Mouse (Mus musculus): Measurements from ENCODE around the gene Cse1l. TPM values are rescaled to one million over a fixed set of nuclear protein-coding genes. Genes with fewer than 3 reads are reported as not detected.
A peak's percentile ranks its signal among the peaks of the same experiment; 100 is the strongest.

Gene Cse1l
- total RNA-seq, 2 experiments from 2014 or later = 137 to 146 TPM

DNA sequence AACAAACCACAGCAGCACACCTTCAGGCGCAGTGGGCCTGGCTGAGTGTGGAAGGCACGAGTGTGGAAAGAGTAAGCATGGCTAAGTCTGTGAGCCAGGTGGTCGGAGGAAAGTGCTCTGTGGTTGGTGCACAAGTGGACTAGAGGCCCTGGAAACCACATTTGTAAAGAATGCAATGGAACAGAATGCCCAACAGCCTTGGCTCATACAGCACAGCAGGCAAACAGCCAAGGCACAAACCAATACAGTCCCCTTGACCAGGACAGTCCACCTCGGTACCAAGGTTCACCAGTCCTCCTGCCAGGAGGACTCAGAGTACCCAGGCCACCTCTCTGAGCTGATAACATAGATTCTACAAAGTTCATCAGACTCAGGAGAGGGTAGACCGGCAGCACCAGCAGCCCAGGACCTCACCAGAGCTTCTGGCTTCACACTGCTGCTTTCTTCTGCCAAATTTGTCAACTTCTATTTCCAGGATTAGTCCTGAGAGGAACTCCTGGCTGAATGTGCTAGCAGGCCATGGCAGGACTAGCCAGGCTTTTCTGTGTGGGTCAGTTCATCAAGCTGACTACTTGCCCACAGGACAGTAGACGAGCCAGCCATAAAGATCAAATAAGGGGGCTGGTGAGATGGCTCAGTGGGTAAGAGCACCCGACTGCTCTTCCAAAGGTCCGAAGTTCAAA, 54.9 kb downstream of the Cse1l start:
- ATAC-seq (replicated peaks; ENCODE audit: low FRiP score, low TSS enrichment, poor library complexity, severe bottlenecking) = no peak

DNA sequence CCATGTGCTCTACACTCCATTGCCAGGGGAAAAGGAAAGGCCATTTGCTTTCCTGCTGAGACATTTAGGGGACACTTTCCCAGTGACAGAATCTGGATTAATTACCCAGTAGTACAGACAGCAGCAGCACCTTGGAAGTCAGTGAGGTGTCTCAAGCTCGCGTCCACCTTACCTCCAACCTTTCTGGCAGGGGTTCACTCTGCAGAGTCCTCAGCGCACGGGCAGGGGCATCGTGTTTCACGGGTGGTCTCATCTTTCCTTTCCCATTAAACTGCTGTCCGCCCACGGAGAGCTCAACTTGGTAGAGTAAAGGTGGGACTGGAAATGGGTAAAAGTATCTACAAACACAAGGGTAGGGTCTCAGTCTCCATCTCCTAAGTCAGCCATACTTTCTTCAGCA, 57.4 kb downstream of the Cse1l start:
- ATAC-seq (replicated peaks; ENCODE audit: low FRiP score, low TSS enrichment, poor library complexity, severe bottlenecking) = no peak

DNA sequence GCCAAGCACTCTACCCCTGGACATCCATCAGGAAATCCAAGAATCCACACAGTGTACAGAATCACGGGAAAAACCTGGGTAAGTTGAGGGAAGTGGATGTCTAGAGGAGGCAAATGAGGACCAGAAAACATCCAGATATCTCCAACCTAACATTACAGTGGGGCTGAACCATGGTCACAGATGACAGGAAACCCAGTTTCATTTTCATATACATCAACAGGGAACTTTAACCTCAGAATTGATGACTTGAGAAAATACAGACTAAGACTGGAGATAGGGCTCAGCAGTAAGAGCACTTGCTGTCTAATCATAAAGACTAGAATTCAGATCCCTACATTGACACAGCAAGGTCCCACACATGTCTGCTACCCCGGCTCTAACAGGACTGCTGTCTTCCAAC, 58.9 kb downstream of the Cse1l start:
- no peak for ATAC-seq (replicated peaks; ENCODE audit: low FRiP score, low TSS enrichment, poor library complexity, severe bottlenecking)

DNA sequence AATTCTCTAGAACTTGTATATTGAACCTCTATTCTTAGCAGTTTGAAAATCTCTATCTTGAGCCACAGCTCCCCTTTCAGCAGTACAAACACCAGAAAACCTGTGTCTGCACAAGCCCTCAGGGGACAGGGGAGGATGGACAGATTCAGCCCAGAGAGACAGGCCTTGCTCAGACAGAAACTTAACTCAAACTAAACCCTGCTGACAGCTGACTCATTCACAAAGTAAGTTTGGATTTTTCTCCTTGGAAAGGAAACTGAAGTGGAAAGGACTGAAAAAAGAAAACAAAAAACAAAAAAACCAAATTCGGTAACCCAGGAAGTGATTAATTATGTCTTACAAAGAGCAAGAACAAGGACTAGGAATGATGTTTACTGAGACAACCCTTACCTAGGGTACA, 67.3 kb downstream of the Cse1l start:
- ATAC-seq (replicated peaks; ENCODE audit: low FRiP score, low TSS enrichment, poor library complexity, severe bottlenecking) = no peak

DNA sequence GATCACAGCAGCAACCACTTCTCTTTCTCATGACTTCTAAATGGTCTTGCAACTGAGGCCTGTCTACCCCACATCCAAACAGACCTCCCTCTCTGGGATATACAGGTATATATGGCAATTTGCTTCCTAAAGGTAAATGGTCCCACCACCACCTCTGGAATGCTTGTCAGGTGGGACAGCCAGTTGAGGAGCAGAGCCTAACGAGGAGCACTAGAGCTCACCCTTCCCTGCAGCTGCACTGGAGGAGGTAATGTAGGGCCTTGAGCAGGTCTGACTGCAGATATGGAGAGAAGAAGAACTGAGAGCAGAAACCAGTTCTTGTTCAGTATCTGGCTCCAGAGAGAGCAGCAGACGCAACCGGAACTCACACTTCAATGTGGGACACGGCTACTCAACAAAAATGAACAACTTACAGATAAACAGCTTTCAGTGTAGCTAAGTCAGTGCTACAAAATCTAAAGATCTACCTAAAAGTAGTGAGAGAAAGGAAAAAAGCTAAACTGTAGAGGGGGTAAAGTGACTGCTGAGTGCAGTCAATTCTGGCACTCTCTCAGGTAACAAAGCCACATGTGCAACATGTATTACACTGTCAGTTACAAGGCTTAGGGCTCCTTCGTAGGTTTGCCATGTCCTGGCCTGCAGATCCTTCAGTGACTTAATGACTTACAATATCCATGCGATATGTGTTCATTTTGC, 68.5 kb downstream of the Cse1l start:
- peak; percentile 38; the same call in 1 of the 2 replicates for ATAC-seq (replicated peaks; ENCODE audit: low FRiP score, low TSS enrichment, poor library complexity, severe bottlenecking)

DNA sequence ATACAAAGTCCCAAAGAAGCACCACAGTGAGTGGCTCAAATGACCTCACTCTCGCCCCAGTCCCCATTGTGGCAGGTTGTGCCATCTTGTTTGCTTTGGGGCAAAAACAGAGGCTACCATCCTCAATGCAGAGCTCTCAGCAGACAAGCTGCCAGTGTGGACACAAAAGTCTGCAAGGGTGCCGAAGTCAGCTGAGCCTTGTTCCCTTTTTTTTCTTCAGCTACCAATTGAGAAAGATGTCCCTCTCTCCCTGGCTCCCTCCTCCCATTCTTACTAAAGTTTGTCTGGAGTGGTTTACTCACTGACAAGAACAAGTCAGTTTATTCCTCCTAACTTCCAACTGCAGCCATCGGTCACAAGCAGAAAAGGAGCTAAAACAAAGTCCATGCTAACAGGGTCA, 70.5 kb downstream of the Cse1l start:
- no peak for ATAC-seq (replicated peaks; ENCODE audit: low FRiP score, low TSS enrichment, poor library complexity, severe bottlenecking)

DNA sequence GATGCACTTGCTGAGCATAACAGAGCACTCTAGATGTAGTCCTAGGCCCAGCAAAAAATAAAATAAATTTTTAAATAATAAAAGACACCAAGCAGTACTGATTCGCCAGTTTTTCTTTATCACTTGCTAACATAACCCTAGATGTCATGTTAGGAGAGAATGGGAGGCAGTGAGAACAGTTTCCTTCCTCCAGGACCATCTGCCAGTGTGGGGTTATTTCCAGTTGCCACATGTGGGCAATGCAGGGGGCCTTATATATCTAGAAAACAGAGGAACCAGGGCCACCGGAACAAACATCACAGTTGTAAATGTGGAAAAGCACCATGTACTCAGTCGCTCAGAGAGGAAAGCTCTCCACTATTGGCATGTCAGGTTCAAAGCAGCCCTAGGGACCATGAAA, 71.7 kb downstream of the Cse1l start:
- ATAC-seq (replicated peaks; ENCODE audit: low FRiP score, low TSS enrichment, poor library complexity, severe bottlenecking) = peak; percentile 60

DNA sequence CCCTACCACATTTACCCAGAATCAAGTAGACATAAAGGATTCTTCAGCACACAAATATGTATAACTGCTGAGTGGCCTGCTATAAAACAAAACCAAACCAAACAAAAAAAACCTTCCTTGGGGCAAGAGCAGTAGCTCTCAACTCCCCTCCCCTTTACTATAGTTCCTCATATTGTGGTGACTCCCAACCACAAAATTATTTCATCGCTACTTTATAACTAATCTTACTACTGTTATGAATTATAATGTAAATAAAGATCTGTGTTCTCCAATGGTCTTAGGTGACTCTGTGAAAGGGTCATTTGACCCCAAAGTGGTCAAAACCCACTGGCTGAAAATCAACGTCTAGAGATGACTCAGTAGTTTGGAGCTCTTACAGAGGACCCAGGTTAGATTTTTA, 74.3 kb downstream of the Cse1l start:
- ATAC-seq (replicated peaks; ENCODE audit: low FRiP score, low TSS enrichment, poor library complexity, severe bottlenecking) = no peak

DNA sequence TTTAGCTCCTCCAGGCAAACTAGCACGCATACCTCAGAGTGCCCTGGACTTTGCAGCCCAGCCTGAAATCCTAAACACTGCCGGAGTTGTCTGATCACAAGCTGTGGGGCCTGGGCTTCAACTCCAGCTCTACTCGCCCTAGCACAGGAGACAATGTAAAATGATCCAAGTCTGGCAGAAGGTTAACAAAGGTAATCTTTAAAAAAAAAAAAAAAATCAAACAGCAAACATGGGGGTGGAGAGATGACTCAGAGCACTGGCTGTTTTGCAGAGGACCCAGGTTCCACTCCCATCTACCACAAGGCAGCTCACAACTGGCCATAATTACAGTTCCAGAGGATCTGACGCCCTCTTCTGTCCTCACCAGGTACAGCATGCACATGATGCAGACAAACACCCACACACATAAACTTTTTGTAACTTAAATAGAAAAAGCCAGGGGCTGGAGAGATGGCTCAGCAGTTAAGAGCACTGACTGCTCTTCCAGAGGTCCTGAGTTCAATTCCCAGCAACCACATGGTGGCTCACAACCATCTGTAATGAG, 77.6 kb downstream of the Cse1l start:
- no peak for ATAC-seq (replicated peaks; ENCODE audit: low FRiP score, low TSS enrichment, poor library complexity, severe bottlenecking)

DNA sequence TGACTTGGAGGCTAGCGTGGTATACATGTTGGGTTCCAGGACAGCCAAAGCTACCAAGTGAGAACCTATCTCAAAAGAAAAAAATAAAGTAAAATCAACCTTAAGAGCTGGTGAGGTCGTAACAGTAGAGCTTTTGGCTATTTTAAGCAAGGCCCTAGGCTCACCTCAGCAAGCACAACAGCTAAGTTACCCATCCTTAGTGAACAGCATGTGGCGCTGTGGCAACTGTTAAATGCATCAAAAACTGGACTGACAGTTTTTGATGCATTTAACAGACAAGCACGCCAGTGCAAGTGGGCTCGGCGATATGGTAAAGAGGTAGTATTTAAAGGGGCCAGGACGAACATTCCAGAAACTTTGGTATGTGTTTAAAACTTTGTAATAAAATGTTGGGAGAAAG, 85.0 kb downstream of the Cse1l start:
- 0 out of 2 replicates have a peak, but pooled peaks have one; percentile 15 for ATAC-seq (replicated peaks; ENCODE audit: low FRiP score, low TSS enrichment, poor library complexity, severe bottlenecking)

DNA sequence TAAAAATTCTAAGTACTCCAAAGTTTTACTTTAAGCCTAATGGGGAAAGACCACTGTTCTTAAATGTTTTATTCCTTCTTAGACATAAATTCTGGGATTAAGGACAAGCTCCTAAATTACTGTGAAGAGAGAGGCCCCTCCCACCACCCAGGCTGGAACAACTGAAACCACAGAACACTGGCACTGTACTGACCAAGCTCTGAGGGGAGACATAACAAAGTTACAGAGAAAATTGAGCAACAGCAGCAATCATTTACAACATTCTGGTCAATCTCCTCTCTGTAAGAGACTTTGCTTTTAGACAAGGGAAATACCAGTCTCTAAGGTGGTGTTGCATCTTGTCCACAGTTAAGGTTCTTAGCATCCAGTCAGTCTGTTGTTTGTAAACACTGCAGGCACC, 86.1 kb downstream of the Cse1l start:
- no peak for ATAC-seq (replicated peaks; ENCODE audit: low FRiP score, low TSS enrichment, poor library complexity, severe bottlenecking)

DNA sequence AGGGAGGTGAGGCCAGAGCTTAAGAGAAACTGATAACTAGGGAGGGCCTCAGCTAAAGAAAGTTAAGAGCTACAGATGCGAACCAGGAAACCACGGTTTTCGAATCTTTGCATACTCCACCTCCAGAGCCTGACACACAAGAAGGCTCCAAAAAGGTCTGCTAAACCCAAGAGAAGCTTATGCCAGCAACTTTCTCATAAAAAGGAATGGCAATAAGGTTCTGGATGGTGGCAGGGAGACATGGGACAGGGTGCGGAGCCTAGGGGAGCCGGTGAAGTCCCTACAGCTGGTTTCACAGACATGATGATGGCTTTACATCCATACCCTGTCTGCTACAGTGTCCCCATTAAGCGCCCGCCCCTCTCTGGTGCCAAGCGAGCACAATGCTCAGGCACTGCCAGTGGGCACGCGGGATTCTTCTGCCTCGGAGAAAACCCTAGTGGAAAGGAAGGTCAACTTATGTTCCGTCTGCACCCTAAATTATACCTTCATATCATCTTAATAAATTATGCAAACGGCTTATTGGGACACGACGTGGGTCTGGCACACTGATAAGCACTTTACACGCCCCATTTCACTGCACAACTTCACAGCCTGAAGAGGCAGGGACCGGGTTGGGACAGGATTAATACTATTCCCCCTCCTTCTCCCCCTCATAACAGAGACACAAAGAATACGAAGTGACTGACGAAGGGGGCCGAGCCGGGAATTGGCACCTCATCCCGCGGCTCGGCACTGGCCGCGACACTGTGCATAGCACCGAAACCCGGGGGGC, 89.4 kb downstream of the Cse1l start:
- peak; percentile 73 for ATAC-seq (replicated peaks; ENCODE audit: low FRiP score, low TSS enrichment, poor library complexity, severe bottlenecking)

Other genes with a start within 250 kb of the Cse1l start
- 34.5 and 39.2 TPM in 2 replicates for gene Prex1, start 192.2 kb upstream of the Cse1l start, total RNA-seq (2014; fragmentation: Nextera tagmentation)
- gene Prex1, start 192.2 kb upstream of the Cse1l start, total RNA-seq (2017) = 9.2 and 10.0 TPM in 2 replicates
- gene Trp53rkb, start 113.5 kb upstream of the Cse1l start, total RNA-seq (2014; fragmentation: Nextera tagmentation) = 1.6 and 5.0 TPM in 2 replicates
- gene Trp53rkb, start 113.5 kb upstream of the Cse1l start, total RNA-seq (2017) = 2.4 and 3.1 TPM in 2 replicates
- gene Arfgef2, start 100.5 kb upstream of the Cse1l start, total RNA-seq (2014; fragmentation: Nextera tagmentation) = 21.0 and 31.0 TPM in 2 replicates
- gene Arfgef2, start 100.5 kb upstream of the Cse1l start, total RNA-seq (2017) = 20.2 and 22.7 TPM in 2 replicates
- gene Stau1, start 90.3 kb downstream of the Cse1l start, total RNA-seq (2014; fragmentation: Nextera tagmentation) = 51.3 and 62.6 TPM in 2 replicates
- 42.5 and 48.4 TPM in 2 replicates for gene Stau1, start 90.3 kb downstream of the Cse1l start, total RNA-seq (2017)
- 95.3 and 95.8 TPM in 2 replicates for gene Ddx27, start 109.2 kb downstream of the Cse1l start, total RNA-seq (2014; fragmentation: Nextera tagmentation)
- 164 and 178 TPM in 2 replicates for gene Ddx27, start 109.2 kb downstream of the Cse1l start, total RNA-seq (2017)
- 21.1 and 35.0 TPM in 2 replicates for gene Znfx1, start 157.0 kb downstream of the Cse1l start, total RNA-seq (2014; fragmentation: Nextera tagmentation)
- 14.2 and 23.7 TPM in 2 replicates for gene Znfx1, start 157.0 kb downstream of the Cse1l start, total RNA-seq (2017)

Data from megakaryocyte-erythroid progenitor cell, adult 5-6 weeks (primary cell).